Mouse (Mus musculus): Measurements from ENCODE around the gene Erp29.
"Not testable (repeated sequence)": the region's sequence is repeated elsewhere in the genome, so short reads cannot be mapped to it uniquely, and the experiment has no call there.

Erp29 gene

DNA sequence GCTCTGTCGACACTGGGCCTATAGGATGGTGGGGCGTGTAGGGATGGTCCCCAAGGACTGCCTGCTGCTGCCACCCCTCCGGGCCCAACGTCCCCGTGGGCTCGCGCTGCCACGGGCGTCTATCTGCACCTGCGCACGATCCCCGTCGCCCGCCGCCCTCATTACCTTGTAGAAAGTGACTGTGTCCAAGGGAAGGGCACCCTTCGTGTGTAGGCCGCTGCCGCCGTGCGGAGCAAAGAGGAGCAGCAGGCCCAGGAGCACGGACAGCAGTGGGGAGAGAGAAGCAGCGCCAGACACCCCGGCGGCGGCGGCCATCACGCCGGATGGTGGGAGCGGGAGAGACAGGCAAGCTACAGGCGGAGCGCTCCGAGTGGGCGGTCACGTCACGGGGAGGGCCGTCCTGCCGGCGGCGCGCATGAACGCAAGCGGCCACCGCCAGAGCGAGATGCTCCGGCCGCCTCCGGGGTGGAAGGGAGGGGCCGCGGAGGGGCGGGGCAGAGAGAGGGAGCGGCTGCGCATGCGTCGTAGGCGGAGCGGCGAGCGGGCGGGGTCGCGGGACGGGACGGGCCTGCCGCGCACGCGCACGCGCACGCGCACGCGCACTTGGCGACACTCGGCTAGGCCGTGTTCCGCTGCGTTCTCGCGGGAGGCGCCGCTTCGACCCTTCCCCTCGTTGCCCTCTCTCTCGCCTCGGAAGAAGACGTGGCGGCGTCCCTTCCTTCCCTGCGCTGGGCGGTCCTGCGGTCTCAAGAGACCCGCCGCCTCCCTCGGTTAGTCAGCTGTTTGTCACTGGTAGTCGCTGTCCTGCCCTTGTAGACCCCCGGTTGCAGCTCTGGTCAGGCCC, at the start of gene Erp29:
Gene Erp29, minus strand, starts transcription at position 481 of the 844 bp plus-strand sequence.
- peak; percentile 98 for DNase-seq

DNA sequence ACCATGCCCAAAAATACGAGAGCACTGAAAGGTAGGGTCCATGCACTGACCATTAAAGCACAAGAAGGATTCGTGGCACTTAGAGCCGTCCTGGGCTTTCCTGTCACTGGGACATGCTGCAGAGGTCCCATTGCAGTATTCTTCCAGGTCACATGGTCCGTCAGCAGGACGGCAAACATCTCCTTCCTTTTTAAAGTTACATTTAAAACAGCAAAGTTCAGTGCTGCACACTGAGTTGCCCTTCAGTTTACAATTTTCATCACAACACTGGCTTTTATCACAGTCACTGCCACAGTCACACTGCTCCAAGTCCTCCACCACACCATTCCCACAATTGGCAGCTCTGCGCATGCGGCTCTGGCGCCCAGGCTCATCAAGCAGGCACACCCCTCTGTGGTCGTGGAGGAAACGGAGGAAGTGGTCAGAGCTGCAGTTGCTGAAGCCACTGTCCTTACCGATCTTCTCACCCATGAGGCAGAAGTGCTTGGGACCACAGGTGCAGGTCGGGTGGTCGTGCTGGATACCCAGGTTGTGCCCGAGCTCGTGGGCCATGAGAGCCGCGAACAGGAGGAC, 49.2 kb upstream of the Erp29 start:
- not testable (repeated sequence) for DNase-seq

DNA sequence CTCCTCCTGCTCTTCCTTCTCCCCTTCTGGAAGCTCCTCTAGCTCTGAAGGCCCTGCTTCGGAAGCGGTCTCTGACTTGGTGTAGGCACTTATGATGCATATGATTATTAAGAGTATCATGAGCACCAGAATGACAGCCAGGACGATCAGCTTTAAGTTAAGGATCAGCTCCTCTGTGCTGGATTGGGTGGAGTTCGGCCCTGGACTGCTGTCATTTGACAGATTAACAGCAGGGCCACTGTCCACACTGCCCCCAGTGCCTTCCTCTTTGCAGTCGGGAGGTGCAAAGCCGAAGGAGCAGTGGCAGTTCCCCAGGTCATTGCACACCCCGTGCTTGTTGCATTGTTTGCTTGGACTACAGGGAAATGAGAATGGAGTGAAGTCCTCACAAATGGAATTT, 48.4 kb upstream of the Erp29 start:
- no peak for DNase-seq

DNA sequence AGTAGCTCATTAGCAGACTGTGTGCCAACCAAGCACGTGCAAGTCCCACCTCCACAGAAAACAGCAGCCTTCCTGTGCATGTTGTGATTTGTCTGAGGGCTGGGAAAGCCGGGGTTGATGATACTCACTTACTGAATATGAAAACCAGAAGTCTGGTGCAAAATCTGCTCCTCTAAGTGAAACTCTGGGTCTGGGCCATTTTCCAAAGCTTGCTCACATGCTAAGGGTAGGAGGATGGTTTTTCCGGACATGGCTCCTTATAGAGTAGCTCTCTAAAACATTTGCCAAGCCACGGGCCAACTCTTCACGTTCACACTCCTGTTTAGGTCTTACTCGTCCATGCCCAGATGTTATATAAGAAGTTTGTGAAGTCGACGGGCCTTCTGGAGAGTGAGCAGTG, 41.0 kb upstream of the Erp29 start:
- no peak for DNase-seq

DNA sequence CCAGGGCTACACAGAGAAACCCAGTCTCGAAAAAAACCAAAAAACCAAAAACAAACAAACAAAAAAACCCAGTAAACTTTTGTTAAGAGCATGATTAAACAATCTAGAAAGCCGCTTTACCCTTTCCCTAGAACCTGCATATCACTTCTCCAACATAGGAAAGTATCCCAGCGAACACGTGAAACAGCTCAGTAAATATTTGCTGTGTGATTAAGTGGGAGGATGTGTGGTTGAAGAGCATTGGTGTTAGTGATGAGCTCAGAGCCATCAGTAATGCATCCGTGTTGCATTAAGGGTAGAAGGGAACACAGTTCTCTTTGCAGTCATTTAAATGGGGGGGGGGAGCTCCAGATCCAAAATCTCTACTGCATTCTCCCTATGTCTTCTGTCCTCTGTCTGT, 32.5 kb upstream of the Erp29 start:
- no peak for DNase-seq

DNA sequence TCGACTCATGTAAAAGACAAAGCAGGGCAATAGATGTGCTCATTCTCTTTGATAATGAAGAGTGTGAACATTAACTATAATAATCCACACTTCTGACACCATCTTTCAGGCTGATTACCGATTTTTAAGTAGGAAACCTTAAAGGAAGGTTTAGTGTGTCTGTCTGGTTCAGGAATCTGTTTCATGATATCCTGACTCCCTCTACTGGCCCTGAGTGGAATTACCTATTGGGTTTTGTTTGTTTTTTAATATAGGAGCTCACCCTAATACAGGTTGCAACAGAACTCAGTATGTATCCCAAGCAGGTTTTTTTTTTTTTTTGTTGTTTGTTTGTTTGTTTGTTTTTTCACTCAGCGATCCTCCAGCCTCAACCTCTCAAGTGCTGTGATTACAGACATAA, 25.4 kb upstream of the Erp29 start:
- no peak for DNase-seq

DNA sequence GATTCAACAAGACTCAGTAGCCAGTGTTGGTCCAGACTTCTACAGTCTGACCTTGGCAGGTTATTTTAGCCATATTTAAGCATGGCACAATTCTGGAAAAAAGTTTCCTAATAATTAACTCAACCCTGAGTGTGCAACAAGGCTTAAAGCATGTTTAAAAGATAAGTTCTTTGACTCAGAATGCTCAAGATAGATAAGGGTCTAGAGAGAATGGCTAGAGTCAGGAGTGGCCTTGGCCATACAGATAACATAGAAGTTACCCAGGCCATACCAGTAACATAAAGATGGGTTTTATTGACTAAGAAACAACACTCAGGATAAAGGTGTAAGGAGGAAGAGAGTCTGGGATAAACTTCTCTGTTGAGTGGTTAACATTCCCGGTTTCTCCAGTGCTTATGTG, 23.7 kb upstream of the Erp29 start:
- no peak for DNase-seq

DNA sequence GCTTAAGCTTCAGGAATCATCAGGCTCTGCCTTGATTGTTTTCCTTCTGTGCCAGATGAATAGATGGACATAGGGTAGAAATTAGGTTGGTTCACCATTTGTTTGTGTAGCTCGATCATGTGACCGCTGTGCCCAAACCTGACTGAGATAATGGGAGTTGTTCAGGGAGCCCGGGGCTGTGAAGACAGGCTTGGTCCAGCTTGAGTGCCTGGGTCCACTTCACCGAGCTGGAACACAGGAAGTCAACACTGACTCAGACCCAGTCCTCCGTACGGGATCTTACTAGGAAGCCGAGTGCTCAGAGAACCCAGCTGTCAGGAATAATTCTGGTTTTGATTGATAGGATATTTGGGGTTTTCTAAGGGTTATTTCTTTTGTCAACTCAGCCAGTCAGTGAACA, 22.3 kb upstream of the Erp29 start:
- DNase-seq = peak; percentile 27

DNA sequence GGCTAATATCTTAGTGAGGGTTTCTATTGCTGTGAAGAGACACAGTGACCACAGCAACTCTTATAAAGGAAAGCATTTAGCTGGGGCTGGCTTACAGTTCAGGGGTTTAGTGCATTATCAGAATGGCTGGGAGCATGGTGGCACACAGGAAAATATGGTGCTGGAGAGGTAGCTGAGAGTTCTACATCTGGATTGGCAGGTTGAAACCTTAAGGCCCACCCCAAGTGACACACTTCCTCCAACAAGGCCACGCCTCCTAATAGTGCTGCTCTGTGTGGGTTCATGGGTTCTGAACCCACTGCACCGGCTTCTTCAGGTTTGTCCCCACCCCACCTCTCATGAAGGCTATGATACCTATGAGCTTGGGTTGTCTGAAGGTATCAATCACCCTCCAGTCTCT, 20.1 kb upstream of the Erp29 start:
- no peak for DNase-seq

DNA sequence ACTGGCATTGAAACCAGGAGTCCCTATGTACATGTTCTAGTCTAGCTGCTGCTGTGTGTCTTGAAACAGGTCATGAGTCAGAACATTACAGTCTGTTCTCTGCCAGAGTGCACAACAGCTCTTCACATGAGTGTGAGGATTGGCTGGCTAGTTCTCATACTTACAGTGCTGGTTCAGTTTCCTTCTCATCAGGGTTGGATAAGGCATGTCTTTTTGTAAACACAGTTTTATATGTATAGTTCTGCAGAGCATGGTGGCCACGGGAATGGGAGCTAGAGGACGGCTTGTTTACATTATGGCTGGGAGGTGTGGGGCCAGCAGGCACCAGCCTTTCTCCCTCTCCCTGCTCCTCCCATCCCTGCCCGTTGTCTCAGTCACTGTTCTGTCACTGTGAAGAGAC, 17.3 kb upstream of the Erp29 start:
- no peak for DNase-seq

DNA sequence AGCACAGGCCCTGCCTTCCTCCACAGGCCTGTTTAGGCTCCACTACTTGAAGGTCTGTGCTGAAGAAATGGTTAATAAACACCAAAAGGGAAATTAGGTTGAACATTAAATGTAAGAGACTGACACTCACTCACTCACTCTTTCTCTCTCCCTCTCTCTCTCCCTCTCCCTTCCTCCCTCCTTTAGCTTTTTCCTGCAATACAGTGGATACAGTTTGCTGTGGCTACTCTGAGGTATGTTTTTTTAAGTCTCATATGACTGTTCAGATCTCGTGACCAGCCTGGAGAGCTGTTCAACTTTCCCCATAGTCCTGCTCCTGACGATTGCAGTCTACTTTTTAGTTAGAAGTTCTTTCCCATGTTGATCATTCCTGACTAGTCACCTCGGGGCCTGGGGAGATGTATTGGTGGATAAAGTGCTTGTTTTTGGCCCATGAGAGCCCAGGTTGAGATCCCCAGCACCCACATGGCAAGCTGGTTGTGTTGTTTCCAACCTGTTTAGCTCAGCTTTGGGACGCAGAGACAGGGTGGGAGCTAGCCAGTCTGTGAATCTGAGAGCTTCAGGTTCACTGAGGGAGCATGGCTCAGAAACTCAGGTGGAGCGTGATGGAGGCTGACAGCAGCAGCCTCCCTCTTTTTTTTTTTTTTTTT, 11.4 kb upstream of the Erp29 start:
- DNase-seq = peak; percentile 56

DNA sequence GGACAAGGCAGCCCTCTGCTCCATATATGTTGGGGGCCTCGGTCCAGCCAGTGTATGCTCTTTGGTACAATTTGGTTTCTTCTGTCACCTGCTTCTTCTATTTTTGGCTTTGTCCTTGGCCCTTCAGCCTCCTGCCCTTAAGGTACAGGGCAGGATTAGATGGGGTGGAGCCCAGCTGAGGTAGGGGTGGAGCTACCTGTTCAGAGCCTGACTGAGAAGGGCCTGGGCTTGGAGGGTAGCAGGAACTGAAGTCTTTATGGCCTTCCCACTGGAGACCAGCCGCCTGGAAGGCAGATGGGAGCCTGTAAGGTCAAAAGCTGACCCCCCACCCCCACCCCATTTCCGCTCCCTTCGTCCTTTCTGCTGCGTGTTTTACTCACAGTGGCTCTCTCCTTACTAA, 10.7 kb upstream of the Erp29 start:
- DNase-seq = peak; percentile 80

DNA sequence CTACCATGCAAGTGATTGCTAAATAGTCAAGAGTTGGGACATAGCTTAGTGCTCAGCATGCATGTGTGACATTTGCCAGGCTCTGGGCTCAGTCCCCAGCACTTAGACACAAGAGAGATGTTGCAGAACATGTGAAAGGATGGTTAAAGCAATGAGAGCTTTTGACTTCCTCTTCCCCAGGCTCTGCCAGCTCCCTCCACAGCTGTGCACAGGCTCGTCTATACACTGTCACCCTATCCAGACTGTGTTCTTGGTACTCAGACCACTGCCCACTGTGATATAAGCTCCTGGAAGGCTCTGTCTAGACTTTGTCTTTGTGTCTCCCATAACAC, 9.8 kb upstream of the Erp29 start:
- DNase-seq = no peak

DNA sequence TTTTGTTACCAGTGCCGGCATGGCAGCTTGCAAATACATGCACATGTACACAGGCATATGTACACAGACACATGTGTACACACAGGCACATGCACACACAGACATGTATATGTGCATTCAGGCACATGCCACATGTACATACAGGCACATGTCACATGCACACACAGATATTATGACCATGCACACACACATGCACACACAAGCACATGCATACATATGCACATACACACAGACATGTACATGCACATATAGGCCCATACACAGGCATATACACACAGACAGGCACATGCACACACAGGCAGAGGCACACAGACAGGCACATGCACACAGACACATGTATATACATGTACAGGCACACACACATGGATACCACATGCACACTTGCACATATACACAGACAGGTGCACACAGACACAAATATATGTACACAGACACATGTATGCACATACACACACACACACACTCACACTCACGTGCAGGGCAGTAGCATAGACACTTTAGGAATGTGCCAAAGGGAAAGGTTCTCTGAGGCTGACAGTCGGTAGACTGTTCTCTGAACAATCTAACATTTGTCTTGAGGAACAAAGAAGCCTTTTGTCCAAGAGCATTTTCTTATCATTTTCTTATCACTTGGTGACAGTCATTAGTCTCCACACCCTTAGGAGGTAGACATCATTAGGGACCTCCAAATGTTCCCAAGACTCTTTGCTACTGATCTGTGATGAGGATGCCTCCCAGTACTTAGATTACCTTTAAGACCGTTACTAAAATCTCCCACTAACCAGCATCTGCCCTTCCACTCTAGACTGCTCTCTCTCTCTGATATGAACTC, 9.2 kb upstream of the Erp29 start:
- no peak for DNase-seq

DNA sequence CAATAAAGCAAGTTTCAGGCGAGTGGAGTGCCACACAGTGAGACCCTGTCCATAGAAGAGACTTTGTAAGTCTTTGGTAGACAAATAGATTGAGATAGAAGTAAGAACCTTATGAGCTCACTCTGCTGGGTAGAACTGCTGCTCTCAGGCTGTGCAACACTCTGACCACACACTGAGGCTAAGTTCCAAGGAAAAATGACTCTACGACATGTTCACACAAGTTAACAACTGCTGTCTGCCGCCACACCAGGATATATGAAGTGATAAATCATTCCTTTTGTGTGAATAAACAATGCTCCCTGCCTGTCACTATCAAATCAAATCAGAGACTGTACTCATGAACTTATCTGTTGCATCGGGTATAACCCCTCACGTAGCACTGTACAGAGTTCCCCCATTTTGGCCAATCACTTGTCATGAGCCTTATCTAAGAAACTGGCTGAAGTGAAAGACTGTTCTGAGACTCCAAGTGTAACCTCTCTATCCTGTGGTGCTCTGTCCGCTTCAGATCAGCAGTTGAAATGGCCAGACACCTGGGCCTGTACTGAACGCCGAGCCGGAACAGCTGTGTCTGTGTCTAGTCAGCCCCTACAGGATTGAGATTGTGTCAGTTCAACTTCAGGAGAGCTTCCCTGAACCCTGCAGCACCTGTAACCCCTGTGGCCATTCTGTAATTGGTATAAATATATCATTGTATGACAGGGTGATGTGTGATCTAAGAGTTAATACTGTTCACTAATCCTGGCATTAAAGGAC, 3.4 kb upstream of the Erp29 start:
- no peak for DNase-seq

DNA sequence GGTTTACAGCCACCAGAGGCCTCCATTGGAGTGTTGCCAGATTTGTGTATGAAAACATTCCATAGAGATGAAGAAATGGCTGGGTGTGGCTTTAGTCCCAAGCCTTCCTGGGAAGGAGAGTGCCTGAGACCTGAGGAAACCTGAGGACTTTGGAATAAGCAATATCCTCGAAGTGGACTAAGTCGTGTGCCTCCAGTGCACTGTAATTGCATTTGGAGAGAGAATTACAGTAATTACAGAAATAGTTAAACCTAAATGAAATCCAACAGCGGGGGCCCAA, 2.1 kb upstream of the Erp29 start:
- no peak for DNase-seq

DNA sequence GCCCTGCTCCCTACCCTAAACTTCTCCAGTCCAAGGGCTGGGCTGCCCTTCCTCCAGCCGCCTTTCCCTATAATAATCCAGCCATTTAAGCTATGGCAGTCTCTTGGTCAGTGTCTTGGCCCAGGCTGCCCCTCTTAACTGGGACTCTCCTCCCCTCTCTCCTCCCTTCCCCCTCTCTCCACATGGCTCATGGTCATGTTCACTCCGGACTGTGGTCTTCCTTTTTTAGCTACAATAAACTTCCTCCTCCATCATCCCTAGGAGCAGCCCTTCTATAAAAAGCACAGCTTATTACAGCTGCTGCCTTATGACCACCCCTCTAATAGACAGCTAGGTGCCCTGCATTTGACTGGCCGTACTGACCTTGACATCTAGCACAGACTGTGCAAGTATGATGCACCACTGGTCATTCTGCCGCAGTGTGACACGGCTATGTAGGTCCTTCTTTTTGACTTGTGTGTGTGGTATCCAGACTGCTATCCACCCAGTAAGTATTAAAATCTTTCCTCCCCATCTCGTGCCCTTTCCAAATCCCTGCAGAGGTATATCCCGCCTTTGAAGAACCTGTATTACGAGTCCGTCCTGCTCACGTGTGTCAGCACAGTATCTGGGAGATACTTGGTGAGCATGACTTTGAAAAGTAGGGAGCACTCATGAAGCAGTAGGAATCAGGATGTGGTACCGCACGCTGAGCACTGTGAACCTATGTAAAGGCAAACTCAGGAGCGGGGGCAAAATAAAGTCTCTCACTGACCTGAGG, 1.6 kb upstream of the Erp29 start:
- DNase-seq = no peak

DNA sequence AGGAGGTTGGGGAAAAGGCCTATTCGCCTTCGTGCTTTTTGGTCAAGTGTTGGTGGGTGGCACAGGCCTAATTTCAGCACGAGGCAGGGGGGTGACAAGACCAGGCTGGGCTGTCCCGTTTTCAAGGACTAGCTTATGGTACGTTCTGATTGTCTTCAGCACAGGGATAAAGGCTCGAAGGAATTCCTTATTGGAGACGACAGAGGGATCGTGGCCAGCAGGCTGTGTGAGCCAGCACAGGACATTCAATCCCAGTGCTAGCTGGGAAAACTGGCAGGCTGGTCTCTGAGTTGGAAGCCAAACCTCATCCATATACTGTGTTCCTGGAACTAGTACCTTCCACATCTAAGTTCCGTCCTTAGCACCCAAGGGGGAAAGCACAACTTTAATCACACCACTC, 600 bp upstream of the Erp29 start:
- DNase-seq = no peak

DNA sequence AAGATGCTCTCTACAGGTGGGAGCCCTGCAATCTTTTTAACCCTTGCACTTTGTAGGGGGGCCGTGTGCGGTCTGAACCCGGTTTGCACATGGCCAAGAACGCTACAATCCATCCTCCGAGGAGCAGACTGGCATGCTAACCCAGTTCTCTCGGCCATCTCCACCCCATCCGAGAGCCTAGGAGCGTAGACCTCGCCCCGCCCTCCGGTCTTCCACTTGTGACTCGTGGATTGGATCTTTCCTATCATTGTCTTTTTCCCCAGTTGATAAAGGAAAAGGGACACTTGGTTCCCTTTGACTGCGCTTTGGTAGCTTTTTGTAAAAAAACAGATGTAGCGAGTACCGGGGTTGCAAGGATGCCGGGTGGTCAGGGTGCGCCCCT, 671 bp downstream of the Erp29 start, which contains the start of gene Tmem116:
Gene Tmem116, plus strand, starts transcription at position 250 of the 382 bp plus-strand sequence.
- DNase-seq = peak; percentile 48

DNA sequence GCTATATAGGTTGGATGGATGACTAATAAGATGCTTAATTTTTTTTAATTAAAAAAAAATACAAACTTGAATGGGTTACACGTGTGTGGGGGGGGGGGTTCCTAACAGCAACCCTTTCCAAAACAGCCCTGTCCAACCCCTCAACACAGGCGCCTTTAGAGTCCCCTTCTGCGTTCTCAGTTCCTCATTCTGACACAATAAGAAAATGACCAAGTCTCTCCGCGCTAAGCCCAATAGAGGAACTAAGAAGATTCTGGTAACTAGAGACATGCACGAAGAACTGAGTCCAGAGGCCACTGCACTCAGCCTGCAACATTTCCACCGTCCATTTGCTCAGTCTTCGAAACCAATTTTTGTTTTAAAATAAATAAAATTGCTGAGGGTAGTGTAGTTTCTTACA, 1.1 kb downstream of the Erp29 start:
- DNase-seq = no peak

DNA sequence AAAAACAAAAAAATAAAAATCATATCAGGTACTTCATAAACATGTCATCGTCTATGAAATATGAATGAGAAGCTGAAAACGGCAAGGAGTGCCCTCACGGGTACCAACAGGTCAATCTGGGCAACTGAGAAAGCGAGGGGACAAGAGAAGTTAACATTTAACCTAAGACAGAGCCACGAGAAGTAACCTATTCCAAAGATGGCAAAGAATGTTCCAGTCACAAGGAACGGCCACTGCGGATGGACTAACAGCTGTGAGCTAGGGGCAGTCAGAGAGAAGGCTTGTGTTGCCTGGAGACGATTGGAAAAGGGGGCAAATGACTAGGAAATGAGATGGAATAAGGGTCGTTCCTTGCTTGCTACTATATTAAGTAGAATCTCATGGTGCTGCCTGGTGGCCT, 1.8 kb downstream of the Erp29 start:
- peak; percentile 57 for DNase-seq

DNA sequence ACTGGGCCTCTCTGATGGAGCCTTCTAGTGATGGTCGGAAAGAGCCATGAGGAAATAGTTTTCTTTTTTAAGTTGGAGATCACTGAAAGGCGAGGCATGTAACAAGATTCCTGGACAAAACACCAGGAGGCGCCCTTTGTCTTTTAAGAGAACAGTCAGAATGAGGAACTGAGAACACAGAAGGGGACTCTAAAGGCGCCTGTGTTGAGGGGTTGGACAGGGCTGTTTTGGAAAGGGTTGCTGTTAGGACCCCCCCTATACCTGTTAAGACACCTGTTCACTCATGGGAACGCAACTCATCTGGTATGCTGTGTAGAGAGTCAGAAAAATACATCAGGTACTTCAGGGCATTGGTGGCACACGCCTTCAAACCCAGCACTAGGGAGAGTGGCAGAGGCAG, 2.3 kb downstream of the Erp29 start:
- peak; percentile 65 for DNase-seq

All from kidney, adult 18-20 months (tissue).